Mouse (Mus musculus): Measurements from ENCODE around the gene Atxn1.

Atxn1 gene

GRCm38 (mm10) chr13:45894234-45894633, 70.6 kb downstream of the Atxn1 start:
- DNase-seq: no peak

GRCm38 (mm10) chr13:45891073-45891472, 73.7 kb downstream of the Atxn1 start:
- no peak for DNase-seq

GRCm38 (mm10) chr13:45888953-45889749, 75.7 kb downstream of the Atxn1 start:
- no peak for DNase-seq

- peak; percentile 37 for DNase-seq
Observed at GRCm38 (mm10) chr13:45884878-45885277, 79.9 kb downstream of the Atxn1 start.

- DNase-seq: no peak
Observed at GRCm38 (mm10) chr13:45883791-45884238, 81.0 kb downstream of the Atxn1 start.

GRCm38 (mm10) chr13:45882976-45883440, 81.8 kb downstream of the Atxn1 start:
- DNase-seq: no peak

GRCm38 (mm10) chr13:45880543-45880845, 84.3 kb downstream of the Atxn1 start:
- no peak for DNase-seq

- DNase-seq: no peak
Observed at GRCm38 (mm10) chr13:45879746-45880542, 84.9 kb downstream of the Atxn1 start.

GRCm38 (mm10) chr13:45876939-45877338, 87.9 kb downstream of the Atxn1 start:
- peak; percentile 32 for DNase-seq

GRCm38 (mm10) chr13:45876368-45876760, 88.4 kb downstream of the Atxn1 start:
- DNase-seq: peak; percentile 58

- peak; percentile 56 for DNase-seq
Observed at GRCm38 (mm10) chr13:45875686-45876367, 89.0 kb downstream of the Atxn1 start.

- DNase-seq: no peak
Observed at GRCm38 (mm10) chr13:45874196-45874595, 90.6 kb downstream of the Atxn1 start.

GRCm38 (mm10) chr13:45872966-45873365, 91.8 kb downstream of the Atxn1 start:
- no peak for DNase-seq

GRCm38 (mm10) chr13:45872041-45872746, 92.6 kb downstream of the Atxn1 start:
- peak; percentile 52 for DNase-seq

- peak; percentile 62 for DNase-seq
Observed at GRCm38 (mm10) chr13:45871554-45871953, 93.3 kb downstream of the Atxn1 start.

GRCm38 (mm10) chr13:45868886-45869285, 95.9 kb downstream of the Atxn1 start:
- no peak for DNase-seq

GRCm38 (mm10) chr13:45867273-45867672, 97.5 kb downstream of the Atxn1 start:
- DNase-seq: no peak

- no peak for DNase-seq
Observed at GRCm38 (mm10) chr13:45866615-45867245, 98.1 kb downstream of the Atxn1 start.

- no peak for DNase-seq
Observed at GRCm38 (mm10) chr13:45865620-45866019, 99.2 kb downstream of the Atxn1 start.

GRCm38 (mm10) chr13:45863779-45864178, 101.0 kb downstream of the Atxn1 start:
- DNase-seq: no peak

- DNase-seq: no peak
Observed at GRCm38 (mm10) chr13:45861885-45862605, 102.8 kb downstream of the Atxn1 start.
